Mouse (Mus musculus) CD4-positive, CD25-positive, alpha-beta regulatory T cell, adult 4 months (primary cell): ENCODE data around the gene Wnt9a. TPM values are rescaled to one million over a fixed set of nuclear protein-coding genes. Genes with fewer than 3 reads are reported as not detected.

Source experiments
- ATAC-seq: one replicate; pipeline ENCODE4 v1.8.0; 2017
- polyA plus RNA-seq, 2 experiments: library from polyadenylated mRNA; unstranded; fragments of 100-300 nt; shearing (Covaris generic); gene quantifications; one replicate each; pipeline ENCODE4 v1.2.1; 2017

Gene Wnt9a
- polyA plus RNA-seq, 2 experiments from 2014 or later = not detected

DNA sequence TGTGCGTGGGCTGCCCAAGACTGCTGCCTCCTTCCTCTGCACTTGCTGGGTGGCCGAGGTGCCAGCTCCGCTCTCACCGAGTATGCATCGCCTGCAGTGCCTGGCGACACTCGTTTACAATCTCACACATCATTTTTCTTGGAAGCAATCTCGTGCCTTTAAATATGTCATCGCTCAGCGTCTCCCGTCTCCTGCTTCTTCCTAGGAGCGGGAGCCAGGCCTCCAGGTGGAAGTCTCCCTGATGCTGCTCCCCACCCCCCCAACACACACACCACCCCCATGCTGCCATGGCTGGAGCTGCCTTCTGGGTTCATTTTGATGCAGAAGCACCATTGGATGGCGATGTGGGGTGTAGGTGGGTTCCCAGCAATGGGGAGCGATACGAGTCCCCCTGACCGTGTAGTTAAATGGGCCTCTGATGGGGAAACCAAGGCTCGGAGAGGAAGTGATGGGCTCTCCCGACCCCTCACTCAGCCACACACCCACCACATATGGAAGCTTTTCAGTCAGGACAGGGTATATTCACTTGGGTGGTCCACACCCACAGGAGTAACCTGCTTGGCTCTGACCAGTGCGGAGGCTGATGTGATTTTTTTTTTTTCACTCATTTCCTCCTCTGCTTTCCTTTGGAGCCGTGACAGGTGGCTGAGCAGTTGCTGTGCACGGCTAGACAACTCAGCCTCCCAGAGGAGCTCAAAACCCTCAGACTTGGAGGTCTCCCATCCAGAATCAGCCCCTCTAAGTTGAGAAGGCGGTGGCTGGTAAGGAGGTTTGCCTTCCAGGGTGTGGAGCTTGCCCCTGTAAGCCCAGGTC is 1.5 kb upstream of the Wnt9a start:
- ATAC-seq = no peak

DNA sequence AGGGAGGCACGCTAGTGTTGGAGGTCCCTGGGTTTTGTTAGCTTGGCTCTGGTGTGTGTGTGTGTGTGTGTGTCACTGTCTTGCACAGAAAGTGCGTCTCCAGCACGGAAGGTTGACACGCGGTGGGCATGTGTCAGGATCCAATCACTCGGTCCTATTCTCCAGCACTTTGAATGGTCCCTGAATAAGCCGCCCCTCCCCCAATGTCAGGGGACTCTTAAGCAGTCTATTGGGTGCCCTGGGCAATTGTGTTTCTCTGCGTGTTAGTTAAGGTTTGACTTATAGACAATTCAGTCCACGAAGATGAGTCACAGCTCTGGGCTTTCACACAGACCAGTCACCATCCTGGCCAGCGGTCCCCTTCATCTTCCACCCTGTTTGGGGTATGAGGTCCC is 910 bp upstream of the Wnt9a start:
- ATAC-seq = no peak

DNA sequence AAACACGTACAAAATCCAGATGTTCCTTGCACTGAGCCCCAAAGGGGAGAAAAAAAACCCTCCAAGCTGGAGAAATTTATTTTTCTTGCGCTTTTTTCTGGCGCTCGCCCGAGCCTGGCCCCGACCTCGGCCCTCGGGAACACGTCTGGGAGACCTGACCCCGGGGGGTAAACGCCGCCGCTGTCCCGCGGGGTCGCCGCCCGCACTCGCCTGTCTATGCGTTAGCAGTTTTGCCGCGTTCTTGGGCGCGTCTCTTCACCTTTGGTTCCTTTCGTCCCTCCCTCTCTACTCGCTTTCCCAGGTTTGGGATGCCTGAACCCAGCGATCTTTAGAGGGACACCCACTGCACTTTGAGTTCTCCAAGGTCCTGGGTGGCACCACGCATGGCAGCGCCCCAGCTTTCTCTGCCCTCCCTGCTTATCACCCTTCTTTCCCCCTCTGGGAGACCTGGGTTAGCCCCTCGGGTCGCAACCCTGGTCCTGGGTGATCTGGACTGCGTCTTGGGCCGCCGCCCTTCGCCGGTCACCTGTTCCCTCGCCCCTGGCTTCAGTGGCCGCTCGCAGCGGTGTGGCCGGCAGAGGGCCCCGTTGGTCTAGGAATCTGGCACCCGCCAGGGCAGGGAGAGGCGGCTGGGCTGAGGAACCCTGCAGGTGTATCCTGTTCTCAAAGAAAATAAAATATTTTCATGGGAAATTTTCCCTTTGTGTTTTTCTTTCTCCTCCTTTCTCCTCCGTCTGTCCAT is 865 bp downstream of the Wnt9a start:
- ATAC-seq = no peak

- no peak for ATAC-seq
These were observed 1.4 kb downstream of the Wnt9a start for GRCm38 (mm10) chr11:59308164-59308542.

GRCm38 (mm10) chr11:59308625-59309024 is 1.9 kb downstream of the Wnt9a start:
- ATAC-seq = no peak

DNA sequence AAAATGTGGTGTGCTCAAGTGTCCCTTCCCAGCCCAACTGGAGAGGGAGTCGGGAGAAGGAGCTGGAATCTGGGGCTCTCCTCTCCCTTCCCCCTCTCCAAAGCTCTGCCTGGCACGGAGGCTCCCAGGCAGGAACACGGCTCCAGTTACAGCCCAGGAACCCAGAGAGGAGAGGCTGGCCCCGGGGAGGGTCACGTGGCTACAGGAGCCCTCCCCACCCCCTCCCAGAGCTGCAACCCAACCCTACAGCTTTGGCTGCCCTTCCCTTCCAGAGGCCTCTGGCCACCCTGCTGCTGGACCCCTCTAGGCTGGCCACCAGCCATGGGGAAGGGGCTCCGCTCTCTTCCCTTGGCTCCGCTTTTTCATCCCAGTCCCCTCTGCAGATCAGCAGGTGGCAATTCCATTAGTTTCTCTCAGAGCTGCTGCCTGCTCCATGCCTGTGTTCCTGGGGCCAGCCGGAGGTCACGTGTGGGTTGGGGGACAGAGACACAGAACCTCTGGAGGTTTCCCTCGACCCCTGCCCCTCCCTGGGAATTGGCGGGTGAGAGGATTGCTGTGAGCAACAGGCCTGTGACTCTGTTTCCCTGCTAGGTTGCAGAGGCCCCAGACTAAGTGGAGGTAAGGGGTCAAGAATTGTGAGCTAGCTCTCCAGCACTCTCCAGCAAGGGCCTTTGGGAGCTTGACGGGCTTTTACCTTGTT is 2.5 kb downstream of the Wnt9a start:
- no peak for ATAC-seq

DNA sequence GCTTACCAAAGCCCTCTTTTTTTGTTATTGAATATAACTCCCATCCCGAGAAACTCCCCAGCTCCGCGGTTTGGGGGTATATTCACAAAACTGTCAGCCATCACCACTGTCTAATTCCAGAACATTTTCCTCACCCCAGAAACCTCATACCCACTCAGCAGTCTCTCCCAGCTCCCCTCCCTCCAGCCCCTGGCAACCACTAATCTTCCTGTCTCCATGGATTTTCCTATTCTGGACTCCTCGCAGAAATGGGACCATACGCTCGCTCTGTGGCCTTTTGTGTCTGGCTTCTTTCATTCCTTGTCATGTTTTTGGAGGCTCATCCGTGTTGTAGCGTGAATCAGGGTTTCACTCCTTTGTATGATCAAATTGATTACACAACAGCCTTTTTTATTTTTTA is 3.2 kb downstream of the Wnt9a start:
- no peak for ATAC-seq

DNA sequence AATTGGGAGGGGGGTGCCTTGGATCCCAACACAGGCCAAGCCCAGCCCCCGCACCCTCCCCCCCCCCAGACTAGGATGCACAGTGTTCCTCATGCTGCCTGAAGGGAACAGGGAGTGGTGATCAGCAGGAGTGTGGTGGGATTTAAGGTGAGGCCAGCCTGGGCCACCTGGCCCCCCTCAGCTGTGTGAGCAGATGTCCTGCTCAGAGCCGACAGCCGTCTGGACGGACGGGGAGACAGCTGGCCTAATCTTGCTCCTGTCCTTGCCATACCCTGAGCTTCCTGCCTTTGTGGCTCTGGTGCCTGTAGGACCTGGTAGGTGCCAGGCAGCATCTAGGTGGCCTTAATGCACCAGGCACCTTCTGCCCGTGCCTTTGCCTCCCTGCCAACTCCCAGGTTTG is 5.3 kb downstream of the Wnt9a start:
- no peak for ATAC-seq

DNA sequence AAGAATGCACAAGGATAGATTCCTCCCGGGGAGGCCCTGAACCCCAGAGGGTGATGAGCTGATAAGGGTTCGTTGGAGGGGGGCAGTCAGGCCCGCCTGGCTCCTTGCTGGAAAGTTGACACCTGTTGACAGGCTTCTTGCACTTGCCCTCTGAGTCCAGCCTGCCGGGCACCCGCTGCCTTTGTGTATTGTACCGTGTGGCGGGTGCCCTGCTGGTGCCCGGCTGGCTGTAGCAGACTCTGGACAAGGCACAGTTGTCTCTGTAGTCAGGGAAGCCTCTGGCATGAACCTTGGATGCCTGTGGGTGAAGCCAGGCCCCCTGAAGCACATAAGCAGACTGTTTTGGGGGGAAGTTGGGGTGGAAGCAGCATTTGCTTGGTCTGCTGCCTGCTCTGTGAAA is 5.8 kb downstream of the Wnt9a start:
- ATAC-seq = no peak

- no peak for ATAC-seq
These were observed 6.5 kb downstream of the Wnt9a start for GRCm38 (mm10) chr11:59313029-59313811.

GRCm38 (mm10) chr11:59313944-59314343 is 7.2 kb downstream of the Wnt9a start:
- no peak for ATAC-seq

DNA sequence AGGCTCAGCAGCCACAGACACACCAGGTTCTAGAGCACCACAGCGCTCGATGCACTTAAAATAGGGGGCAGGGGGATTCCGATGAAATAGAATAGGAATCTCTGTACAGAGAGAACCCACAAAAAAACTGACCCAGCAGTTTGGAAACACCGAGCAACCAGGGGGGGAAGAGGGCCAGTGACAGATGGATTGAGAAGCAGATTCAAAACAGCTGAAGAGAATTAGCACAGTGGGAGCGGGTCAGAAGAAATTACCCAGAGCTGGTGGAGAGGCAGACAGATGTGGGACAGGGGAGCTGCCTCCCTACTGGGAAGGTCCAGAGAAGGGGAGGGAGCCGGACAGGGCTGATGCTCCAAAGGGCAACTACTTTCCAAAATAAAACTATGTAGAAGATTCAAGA is 9.8 kb downstream of the Wnt9a start:
- ATAC-seq = no peak

DNA sequence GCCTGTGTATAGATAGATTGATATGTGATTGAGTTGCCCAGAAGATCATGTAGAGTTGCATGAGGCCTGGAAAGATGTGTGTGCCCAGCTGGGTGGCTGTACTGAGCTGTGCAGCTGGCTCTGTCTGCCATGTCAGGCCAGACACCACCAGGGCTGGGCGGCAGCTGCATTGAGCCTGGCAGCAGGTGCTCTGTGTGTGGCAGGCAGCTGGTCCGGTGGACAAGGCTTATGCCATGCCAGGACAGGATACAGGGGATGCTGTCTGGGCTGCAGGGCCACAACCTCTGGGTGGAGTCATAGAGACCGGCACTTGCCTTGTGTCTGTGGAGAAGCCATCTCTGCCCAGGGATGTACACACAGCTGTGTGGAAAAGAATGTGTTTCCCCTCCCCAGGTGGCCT is 16.3 kb downstream of the Wnt9a start:
- ATAC-seq = no peak

GRCm38 (mm10) chr11:59324777-59325176 is 18.0 kb downstream of the Wnt9a start:
- no peak for ATAC-seq

GRCm38 (mm10) chr11:59327625-59328024 is 20.9 kb downstream of the Wnt9a start:
- ATAC-seq = no peak

- ATAC-seq = no peak
These were observed 22.9 kb downstream of the Wnt9a start for GRCm38 (mm10) chr11:59329616-59330015.

DNA sequence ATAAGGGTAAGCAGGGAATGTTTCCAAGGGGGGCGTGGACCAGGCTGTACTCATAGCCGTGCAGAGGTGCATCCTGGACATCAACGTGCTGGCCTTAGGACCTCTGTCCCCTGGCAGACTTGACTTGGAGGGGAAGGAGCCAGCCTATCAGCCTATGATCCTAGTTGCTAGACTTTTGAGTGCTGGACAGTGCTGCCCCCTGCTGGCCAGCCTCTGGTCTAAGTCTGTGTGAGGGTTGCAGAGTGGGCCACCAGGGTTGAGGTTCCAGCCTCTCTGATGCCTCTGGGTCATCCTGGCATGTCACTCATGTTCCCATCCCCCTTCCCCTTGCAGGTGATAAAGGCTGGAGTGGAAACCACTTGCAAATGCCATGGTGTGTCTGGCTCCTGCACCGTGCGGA is 23.8 kb downstream of the Wnt9a start:
- ATAC-seq = no peak

GRCm38 (mm10) chr11:59331167-59331869 is 24.6 kb downstream of the Wnt9a start:
- no peak for ATAC-seq

DNA sequence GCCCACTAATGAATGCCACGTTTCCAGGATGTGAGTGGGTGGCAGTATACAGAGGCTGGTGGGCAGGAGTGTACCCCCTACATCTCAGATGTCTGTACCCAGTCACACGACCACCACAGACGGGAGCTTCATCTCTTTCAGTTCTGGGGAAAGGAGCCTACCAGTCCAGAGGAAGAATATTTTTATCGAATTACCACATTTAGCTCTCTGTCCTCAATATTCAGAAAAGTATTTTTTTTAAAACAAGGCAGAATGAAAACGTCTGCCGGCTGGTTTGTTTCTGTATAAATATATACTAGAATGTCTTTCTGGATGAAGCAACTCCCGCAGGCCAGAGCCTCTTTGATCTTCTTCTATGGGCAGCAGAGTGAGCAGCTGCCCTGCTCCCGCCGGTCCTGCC is 26.2 kb downstream of the Wnt9a start:
- no peak for ATAC-seq

DNA sequence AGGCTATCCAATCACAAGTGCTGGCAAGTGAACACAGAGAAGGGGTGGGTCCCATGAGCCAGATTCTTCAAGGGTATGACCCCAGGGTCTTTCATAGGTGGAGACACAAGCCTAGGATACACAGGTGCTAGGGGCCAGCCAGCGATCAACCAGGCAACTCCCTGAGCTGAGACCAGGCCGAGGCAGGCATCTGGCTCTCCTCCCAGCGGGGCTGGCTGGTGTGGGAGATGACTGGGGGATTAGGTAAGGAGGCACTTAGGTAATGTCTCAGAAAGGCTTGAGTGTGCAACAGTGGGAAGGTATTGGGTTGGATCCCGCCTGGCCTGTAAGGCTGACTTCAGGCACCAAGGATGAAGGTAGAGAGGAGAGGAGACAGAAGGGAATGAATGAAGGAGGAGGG is 28.4 kb downstream of the Wnt9a start:
- ATAC-seq = no peak

GRCm38 (mm10) chr11:59335942-59336341 is 29.2 kb downstream of the Wnt9a start:
- no peak for ATAC-seq

GRCm38 (mm10) chr11:59336381-59336780 is 29.7 kb downstream of the Wnt9a start:
- no peak for ATAC-seq
